Mouse (Mus musculus): Measurements from ENCODE around the gene Tmem116. TPM values are rescaled to one million over a fixed set of nuclear protein-coding genes. Genes with fewer than 3 reads are reported as not detected.
"Not testable (repeated sequence)": the region's sequence is repeated elsewhere in the genome, so short reads cannot be mapped to it uniquely, and the experiment has no call there.

The Tmem116 gene
- polyA plus RNA-seq, 1 experiment from 2014 or later: 6.8 TPM

DNA sequence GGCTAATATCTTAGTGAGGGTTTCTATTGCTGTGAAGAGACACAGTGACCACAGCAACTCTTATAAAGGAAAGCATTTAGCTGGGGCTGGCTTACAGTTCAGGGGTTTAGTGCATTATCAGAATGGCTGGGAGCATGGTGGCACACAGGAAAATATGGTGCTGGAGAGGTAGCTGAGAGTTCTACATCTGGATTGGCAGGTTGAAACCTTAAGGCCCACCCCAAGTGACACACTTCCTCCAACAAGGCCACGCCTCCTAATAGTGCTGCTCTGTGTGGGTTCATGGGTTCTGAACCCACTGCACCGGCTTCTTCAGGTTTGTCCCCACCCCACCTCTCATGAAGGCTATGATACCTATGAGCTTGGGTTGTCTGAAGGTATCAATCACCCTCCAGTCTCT is 20.7 kb downstream of the Tmem116 start:
- ATAC-seq: no peak
- WGBS: 85% methylated on average over 2 of the region's 2 CpGs
- H3K9ac ChIP-seq (ENCODE audit: low read depth, low read length): no peak overlapping the region
- H3K36me3 ChIP-seq (ENCODE audit: control insufficient read depth, insufficient read depth): no peaks in the 10 kb centered on the region
- no peak for TF ChIP-seq CTCF (IDR thresholded peaks at IDR 0.05; ENCODE audit: low read depth)
- no peaks in the 10 kb centered on the region for H3K9me3 ChIP-seq (ENCODE audit: control insufficient read depth)
- no peaks in the 10 kb centered on the region for H3K27me3 ChIP-seq (replicated peaks; ENCODE audit: control insufficient read depth, insufficient read depth, low read length)
- no peak overlapping the region for H3K4me2 ChIP-seq (replicated peaks; ENCODE audit: low read depth)
- H3K4me1 ChIP-seq (replicated peaks; ENCODE audit: control insufficient read depth, insufficient read depth, low read length): no peaks in the 10 kb centered on the region
- H3K27ac ChIP-seq (ENCODE audit: low read depth, low read length): no peak overlapping the region
- H3K4me3 ChIP-seq (ENCODE audit: low read depth, low read length): no peak overlapping the region

GRCm38 (mm10) chr5:121474610-121475009 is 22.9 kb downstream of the Tmem116 start:
- ATAC-seq: no peak
- Histone ChIP-seq H3K9ac (ENCODE audit: low read depth, low read length) (no peak overlapping the region), H3K27me3 (replicated peaks; ENCODE audit: control insufficient read depth, insufficient read depth, low read length) (no peaks in the 10 kb centered on the region), H3K4me3 (ENCODE audit: low read depth, low read length) (no peak overlapping the region), H3K4me2 (replicated peaks; ENCODE audit: low read depth) (no peak overlapping the region), H3K4me1 (replicated peaks; ENCODE audit: control insufficient read depth, insufficient read depth, low read length) (no peaks in the 10 kb centered on the region), H3K27ac (ENCODE audit: low read depth, low read length) (no peak overlapping the region), H3K36me3 (ENCODE audit: control insufficient read depth, insufficient read depth) (no peaks in the 10 kb centered on the region), H3K9me3 (ENCODE audit: control insufficient read depth) (no peaks in the 10 kb centered on the region)
- no peak for TF ChIP-seq CTCF (IDR thresholded peaks at IDR 0.05; ENCODE audit: low read depth)
- WGBS: 63% methylated on average over 7 of the region's 7 CpGs

DNA sequence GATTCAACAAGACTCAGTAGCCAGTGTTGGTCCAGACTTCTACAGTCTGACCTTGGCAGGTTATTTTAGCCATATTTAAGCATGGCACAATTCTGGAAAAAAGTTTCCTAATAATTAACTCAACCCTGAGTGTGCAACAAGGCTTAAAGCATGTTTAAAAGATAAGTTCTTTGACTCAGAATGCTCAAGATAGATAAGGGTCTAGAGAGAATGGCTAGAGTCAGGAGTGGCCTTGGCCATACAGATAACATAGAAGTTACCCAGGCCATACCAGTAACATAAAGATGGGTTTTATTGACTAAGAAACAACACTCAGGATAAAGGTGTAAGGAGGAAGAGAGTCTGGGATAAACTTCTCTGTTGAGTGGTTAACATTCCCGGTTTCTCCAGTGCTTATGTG is 24.3 kb downstream of the Tmem116 start:
- Histone ChIP-seq H3K9me3 (ENCODE audit: control insufficient read depth) (no peaks in the 10 kb centered on the region), H3K27ac (ENCODE audit: low read depth, low read length) (no peak overlapping the region), H3K4me2 (replicated peaks; ENCODE audit: low read depth) (no peak overlapping the region), H3K4me1 (replicated peaks; ENCODE audit: control insufficient read depth, insufficient read depth, low read length) (no peaks in the 10 kb centered on the region), H3K4me3 (ENCODE audit: low read depth, low read length) (no peak overlapping the region), H3K27me3 (replicated peaks; ENCODE audit: control insufficient read depth, insufficient read depth, low read length) (no peaks in the 10 kb centered on the region), H3K9ac (ENCODE audit: low read depth, low read length) (no peak overlapping the region), H3K36me3 (ENCODE audit: control insufficient read depth, insufficient read depth) (no peaks in the 10 kb centered on the region)
- TF ChIP-seq CTCF (IDR thresholded peaks at IDR 0.05; ENCODE audit: low read depth): no peak
- 34% methylated on average over 1 of the region's 1 CpGs for WGBS
- ATAC-seq: 0 out of 2 replicates have a peak, but pooled peaks have one; percentile 31

GRCm38 (mm10) chr5:121477680-121478079 is 26.0 kb downstream of the Tmem116 start:
- H3K36me3 ChIP-seq (ENCODE audit: control insufficient read depth, insufficient read depth): no peaks in the 10 kb centered on the region
- peak; percentile 88 for TF ChIP-seq CTCF (IDR thresholded peaks at IDR 0.05; ENCODE audit: low read depth)
- 21% methylated on average over 3 of the region's 3 CpGs for WGBS
- H3K9ac ChIP-seq (ENCODE audit: low read depth, low read length): no peak overlapping the region
- H3K4me3 ChIP-seq (ENCODE audit: low read depth, low read length): no peak overlapping the region
- H3K27ac ChIP-seq (ENCODE audit: low read depth, low read length): no peak overlapping the region
- H3K27me3 ChIP-seq (replicated peaks; ENCODE audit: control insufficient read depth, insufficient read depth, low read length): no peaks in the 10 kb centered on the region
- no peak overlapping the region for H3K4me2 ChIP-seq (replicated peaks; ENCODE audit: low read depth)
- peak; percentile 36; the same call in 1 of the 2 replicates for ATAC-seq
- H3K4me1 ChIP-seq (replicated peaks; ENCODE audit: control insufficient read depth, insufficient read depth, low read length): no peaks in the 10 kb centered on the region
- no peaks in the 10 kb centered on the region for H3K9me3 ChIP-seq (ENCODE audit: control insufficient read depth)

- no peak overlapping the region for H3K4me2 ChIP-seq (replicated peaks; ENCODE audit: low read depth)
- no peaks in the 10 kb centered on the region for H3K4me1 ChIP-seq (replicated peaks; ENCODE audit: control insufficient read depth, insufficient read depth, low read length)
- H3K27ac ChIP-seq (ENCODE audit: low read depth, low read length): no peak overlapping the region
- 47% methylated on average over 5 of the region's 5 CpGs for WGBS
- H3K4me3 ChIP-seq (ENCODE audit: low read depth, low read length): no peak overlapping the region
- no peaks in the 10 kb centered on the region for H3K36me3 ChIP-seq (ENCODE audit: control insufficient read depth, insufficient read depth)
- TF ChIP-seq CTCF (IDR thresholded peaks at IDR 0.05; ENCODE audit: low read depth): no peak
- H3K9me3 ChIP-seq (ENCODE audit: control insufficient read depth): no peaks in the 10 kb centered on the region
- H3K27me3 ChIP-seq (replicated peaks; ENCODE audit: control insufficient read depth, insufficient read depth, low read length): no peaks in the 10 kb centered on the region
- no peak for ATAC-seq
- H3K9ac ChIP-seq (ENCODE audit: low read depth, low read length): no peak overlapping the region
Measured at GRCm38 (mm10) chr5:121484801-121485200, 33.1 kb downstream of the Tmem116 start.

- no peak for ATAC-seq
- TF ChIP-seq CTCF (IDR thresholded peaks at IDR 0.05; ENCODE audit: low read depth): no peak
- Histone ChIP-seq H3K9me3 (ENCODE audit: control insufficient read depth) (no peaks in the 10 kb centered on the region), H3K4me2 (replicated peaks; ENCODE audit: low read depth) (no peak overlapping the region), H3K4me1 (replicated peaks; ENCODE audit: control insufficient read depth, insufficient read depth, low read length) (no peaks in the 10 kb centered on the region), H3K9ac (ENCODE audit: low read depth, low read length) (no peak overlapping the region), H3K27me3 (replicated peaks; ENCODE audit: control insufficient read depth, insufficient read depth, low read length) (no peaks in the 10 kb centered on the region), H3K36me3 (ENCODE audit: control insufficient read depth, insufficient read depth) (no peaks in the 10 kb centered on the region), H3K27ac (ENCODE audit: low read depth, low read length) (no peak overlapping the region), H3K4me3 (ENCODE audit: low read depth, low read length) (no peak overlapping the region)
- 74% methylated on average over 8 of the region's 8 CpGs for WGBS
Measured at GRCm38 (mm10) chr5:121493305-121493704, 41.6 kb downstream of the Tmem116 start.

DNA sequence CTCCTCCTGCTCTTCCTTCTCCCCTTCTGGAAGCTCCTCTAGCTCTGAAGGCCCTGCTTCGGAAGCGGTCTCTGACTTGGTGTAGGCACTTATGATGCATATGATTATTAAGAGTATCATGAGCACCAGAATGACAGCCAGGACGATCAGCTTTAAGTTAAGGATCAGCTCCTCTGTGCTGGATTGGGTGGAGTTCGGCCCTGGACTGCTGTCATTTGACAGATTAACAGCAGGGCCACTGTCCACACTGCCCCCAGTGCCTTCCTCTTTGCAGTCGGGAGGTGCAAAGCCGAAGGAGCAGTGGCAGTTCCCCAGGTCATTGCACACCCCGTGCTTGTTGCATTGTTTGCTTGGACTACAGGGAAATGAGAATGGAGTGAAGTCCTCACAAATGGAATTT is 49.0 kb downstream of the Tmem116 start:
- no peaks in the 10 kb centered on the region for H3K9me3 ChIP-seq (ENCODE audit: control insufficient read depth)
- H3K4me3 ChIP-seq (ENCODE audit: low read depth, low read length): no peak overlapping the region
- no peak for ATAC-seq
- no peak overlapping the region for H3K27ac ChIP-seq (ENCODE audit: low read depth, low read length)
- H3K27me3 ChIP-seq (replicated peaks; ENCODE audit: control insufficient read depth, insufficient read depth, low read length): no peaks in the 10 kb centered on the region
- TF ChIP-seq CTCF (IDR thresholded peaks at IDR 0.05; ENCODE audit: low read depth): no peak
- H3K4me1 ChIP-seq (replicated peaks; ENCODE audit: control insufficient read depth, insufficient read depth, low read length): no peaks in the 10 kb centered on the region
- no peaks in the 10 kb centered on the region for H3K36me3 ChIP-seq (ENCODE audit: control insufficient read depth, insufficient read depth)
- no peak overlapping the region for H3K9ac ChIP-seq (ENCODE audit: low read depth, low read length)
- WGBS: 49% methylated on average over 7 of the region's 7 CpGs
- no peak overlapping the region for H3K4me2 ChIP-seq (replicated peaks; ENCODE audit: low read depth)

GRCm38 (mm10) chr5:121501424-121501996 is 49.8 kb downstream of the Tmem116 start:
- not testable (repeated sequence) for H3K36me3 ChIP-seq (ENCODE audit: control insufficient read depth, insufficient read depth); H3K27ac ChIP-seq (ENCODE audit: low read depth, low read length); H3K4me1 ChIP-seq (replicated peaks; ENCODE audit: control insufficient read depth, insufficient read depth, low read length); H3K4me3 ChIP-seq (ENCODE audit: low read depth, low read length); ATAC-seq; H3K27me3 ChIP-seq (replicated peaks; ENCODE audit: control insufficient read depth, insufficient read depth, low read length); H3K9ac ChIP-seq (ENCODE audit: low read depth, low read length); H3K4me2 ChIP-seq (replicated peaks; ENCODE audit: low read depth); H3K9me3 ChIP-seq (ENCODE audit: control insufficient read depth)
- 75% methylated on average over 11 of the region's 17 CpGs for WGBS
